Mouse (Mus musculus) heart, adult 9 months (tissue): Measurements from ENCODE around the gene Gm5416.
"Not testable (repeated sequence)": the region's sequence is repeated elsewhere in the genome, so short reads cannot be mapped to it uniquely, and the experiment has no call there.

Experiments used
- DNase-seq, 2 experiments: peaks; one replicate each; pipeline ENCODE4 v3.0.0; 2022; ENCODE audit warnings: low spot score in 2 of 2

Gm5416 gene

GRCm38 (mm10) chr16:36209967-36210453 is at the start of gene Gm5416:
Gm5416 (plus strand) TSS chr16:36210403.
- DNase-seq, result no peak

GRCm38 (mm10) chr16:36167841-36168240 is 42.4 kb upstream of the Gm5416 start:
- DNase-seq, result not testable (repeated sequence)

GRCm38 (mm10) chr16:36176108-36176507 is 34.1 kb upstream of the Gm5416 start:
- no peak for DNase-seq

DNA sequence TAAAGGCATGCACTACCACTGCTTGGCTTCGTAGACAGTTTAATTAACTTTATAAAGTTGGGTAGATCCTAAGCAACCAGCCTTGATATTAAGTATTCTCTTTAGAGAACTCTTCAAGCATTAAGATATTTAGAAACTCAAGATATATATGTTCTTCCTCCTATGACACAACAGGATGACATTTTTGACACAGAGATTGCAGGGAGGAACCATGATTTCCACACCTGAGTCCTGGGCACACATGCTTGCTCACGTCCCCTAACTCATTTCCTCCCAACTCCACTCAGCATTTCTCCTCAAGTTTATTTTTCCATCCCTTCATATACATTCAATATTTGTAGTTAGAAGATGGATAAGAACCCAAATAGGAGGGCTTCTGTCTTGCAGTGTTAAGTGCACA is 30.3 kb upstream of the Gm5416 start:
- DNase-seq, result no peak

GRCm38 (mm10) chr16:36183912-36184311 is 26.3 kb upstream of the Gm5416 start, which contains the start of gene Gm5483:
Gm5483 (plus strand) TSS chr16:36184212.
- DNase-seq, result not testable (repeated sequence)

DNA sequence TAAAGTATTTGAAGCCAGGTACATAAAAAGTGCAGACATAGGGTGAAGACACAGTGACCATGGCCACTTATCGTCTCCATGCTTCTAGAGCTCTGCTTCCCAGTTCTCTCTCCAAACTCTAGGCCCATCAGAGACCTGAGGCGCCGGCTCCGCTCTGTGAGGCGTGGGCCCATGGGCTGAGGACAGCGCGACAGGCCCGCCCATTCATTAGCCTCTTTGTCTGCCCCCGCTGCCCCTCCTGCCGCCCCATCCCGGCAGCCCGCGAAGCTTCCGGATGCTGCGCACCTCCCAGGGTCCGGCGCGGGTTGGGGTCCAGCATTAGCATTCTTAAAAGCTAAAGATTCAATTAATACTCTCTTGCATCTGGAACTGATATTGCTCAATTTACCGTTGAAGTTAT is 11.0 kb upstream of the Gm5416 start:
- no peak for DNase-seq

DNA sequence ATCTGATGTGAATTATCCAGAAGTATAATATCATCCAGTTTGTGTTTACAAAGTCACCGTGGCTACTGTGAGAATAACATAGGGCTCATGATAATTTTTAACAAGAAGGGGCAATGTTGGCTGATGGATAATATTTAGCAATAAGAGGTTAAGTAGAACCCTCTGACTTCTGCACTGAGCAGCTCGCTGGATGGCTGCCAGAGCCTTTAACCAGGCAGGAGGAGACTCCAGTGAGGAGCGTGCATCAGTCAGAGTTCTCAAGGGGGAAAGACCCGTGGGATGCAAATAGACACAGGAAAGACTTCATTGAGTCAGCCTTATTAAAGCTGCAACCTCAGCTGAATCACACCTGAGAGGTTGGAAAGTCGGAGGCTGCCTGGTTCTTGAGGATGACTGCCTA is 6.4 kb upstream of the Gm5416 start:
- no peak for DNase-seq

DNA sequence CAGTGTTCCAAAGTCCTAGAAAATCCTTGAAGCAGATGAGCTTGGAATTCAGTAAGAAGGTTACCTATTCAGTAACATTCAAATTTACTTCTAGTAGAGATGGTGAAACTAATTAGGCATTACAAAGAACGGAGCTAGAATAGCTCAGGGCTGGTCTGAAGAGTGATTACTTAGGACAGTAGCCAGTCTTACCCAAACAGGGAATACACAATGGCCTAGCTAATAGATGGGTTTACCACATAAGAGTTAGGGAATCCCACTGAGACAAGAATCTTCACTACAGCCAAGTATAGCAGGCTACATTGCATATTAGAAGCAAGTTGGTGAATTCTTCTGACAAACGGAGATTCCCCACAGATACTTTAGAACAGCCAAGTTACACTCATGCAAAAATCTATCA is 4.5 kb upstream of the Gm5416 start:
- not testable (repeated sequence) for DNase-seq

DNA sequence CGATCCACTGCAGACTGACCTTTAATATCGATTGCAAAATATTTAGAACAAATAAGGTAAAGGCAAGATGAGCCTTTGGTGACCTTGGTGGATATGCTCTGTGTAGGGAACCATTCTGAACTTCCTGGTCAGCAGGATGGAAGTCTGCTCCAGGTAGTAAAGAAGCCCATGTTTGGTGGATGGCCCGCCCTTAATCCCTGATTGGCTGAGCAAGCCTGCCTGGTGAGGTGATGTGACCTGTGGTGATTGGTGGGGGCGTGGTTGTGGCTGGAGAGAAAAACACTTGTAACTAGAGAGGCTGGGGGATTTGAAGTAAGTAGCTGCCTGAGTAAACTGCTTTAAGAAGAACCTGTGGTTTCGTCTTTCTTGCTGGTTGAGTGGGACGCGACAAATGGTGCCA is 11.0 kb downstream of the Gm5416 start, which contains the start of gene 2010005H15Rik:
2010005H15Rik (plus strand) TSS at position 301 of the 400 bp plus-strand sequence.
- not testable (repeated sequence) for DNase-seq

- DNase-seq, result not testable (repeated sequence)
These were observed 50.4 kb downstream of the Gm5416 start for GRCm38 (mm10) chr16:36260585-36260984.
